Mouse (Mus musculus): Measurements from ENCODE around the gene Ccdc169. TPM values are rescaled to one million over a fixed set of nuclear protein-coding genes. Genes with fewer than 3 reads are reported as not detected.

Gene Ccdc169
- polyA plus RNA-seq, 1 experiment from 2014 or later = 0.05 TPM

DNA sequence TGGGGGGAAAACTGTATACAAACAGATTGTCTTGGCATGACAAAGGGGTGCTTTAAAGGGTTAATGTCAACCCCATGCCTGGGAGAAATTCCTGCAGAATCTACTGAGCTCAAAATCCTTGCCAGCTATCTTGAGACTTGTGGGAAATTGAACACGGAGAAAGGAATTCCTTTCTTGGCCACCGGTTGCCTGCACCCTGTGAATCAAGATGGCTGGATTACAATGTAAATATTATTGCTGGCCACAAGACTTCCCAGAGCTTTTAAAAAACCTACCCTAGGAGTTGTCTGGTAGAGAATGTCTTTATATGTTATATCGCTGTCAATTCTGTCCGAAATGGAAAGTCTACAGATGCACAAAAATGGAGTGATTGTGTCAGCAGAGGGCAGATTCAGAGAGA, 76.6 kb downstream of the Ccdc169 start:
- Histone ChIP-seq H3K4me3 (replicated peaks) (no peak overlapping the region), H3K27me3 (replicated peaks) (no peaks in the 10 kb centered on the region), H3K27ac (no peak overlapping the region), H3K36me3 (no peaks in the 10 kb centered on the region), H3K4me1 (replicated peaks) (no peaks in the 10 kb centered on the region), H3K9me3 (no peaks in the 10 kb centered on the region), H3K9ac (no peak overlapping the region), H3K4me2 (replicated peaks) (no peak overlapping the region)
- 48% methylated on average over 4 of the region's 4 CpGs for WGBS
- no peak for ATAC-seq

DNA sequence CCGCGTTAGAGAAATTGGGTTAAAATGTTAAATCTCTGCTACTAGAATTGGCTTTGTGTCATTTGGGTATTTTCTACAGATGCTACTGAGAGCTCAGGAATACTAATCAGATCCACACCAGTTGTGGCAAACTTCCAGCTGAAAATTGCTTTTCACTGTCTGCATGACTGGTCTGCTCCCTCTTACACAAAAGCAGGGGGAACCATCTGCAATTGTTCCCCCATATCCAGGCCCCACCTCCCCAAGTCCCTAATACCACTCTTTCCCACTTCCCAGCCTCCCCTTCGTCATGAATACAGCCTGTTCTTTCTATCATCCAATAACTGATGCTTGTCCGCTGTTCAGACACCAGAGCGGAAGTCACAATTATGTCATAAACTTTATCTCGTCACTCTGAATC, 77.3 kb downstream of the Ccdc169 start:
- ATAC-seq = no peak
- Histone ChIP-seq H3K27me3 (replicated peaks) (no peaks in the 10 kb centered on the region), H3K4me2 (replicated peaks) (no peak overlapping the region), H3K9me3 (no peaks in the 10 kb centered on the region), H3K9ac (no peak overlapping the region), H3K4me1 (replicated peaks) (no peaks in the 10 kb centered on the region), H3K27ac (no peak overlapping the region), H3K36me3 (no peaks in the 10 kb centered on the region), H3K4me3 (replicated peaks) (no peak overlapping the region)
- 64% methylated on average over 6 of the region's 6 CpGs for WGBS

DNA sequence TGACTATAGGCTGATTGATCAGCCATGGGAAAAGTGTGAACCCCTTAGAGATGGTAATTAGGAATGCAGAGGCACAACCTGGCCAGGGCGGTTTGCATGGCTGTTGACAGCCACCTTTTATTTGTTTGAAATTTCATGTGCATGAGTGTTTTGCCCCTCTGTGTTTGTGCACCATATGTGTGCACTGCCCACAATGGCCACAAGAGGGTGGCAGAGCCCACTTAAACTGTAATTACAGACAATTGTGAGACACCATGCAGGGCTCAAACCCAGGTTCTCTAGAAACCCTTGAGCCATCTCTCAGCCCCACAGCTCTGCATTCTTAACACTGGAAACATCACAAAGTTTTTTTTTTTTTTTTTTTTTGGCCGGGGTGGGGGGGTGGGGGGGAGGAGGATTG, 85.4 kb downstream of the Ccdc169 start:
- WGBS = 87% methylated on average over 2 of the region's 2 CpGs
- Histone ChIP-seq H3K27me3 (replicated peaks) (no peaks in the 10 kb centered on the region), H3K4me1 (replicated peaks) (no peaks in the 10 kb centered on the region; the same call in 1 of the 2 replicates), H3K9me3 (no peaks in the 10 kb centered on the region), H3K4me3 (replicated peaks) (no peak overlapping the region), H3K36me3 (no peaks in the 10 kb centered on the region), H3K27ac (no peak overlapping the region), H3K4me2 (replicated peaks) (no peak overlapping the region), H3K9ac (no peak overlapping the region)
- no peak for ATAC-seq

Other genes with a start within 250 kb of the Ccdc169 start
- 0.20 and 0.24 TPM in 2 replicates for gene Sertm1, start 221.5 kb upstream of the Ccdc169 start, polyA plus RNA-seq (2015; fragmentation: Nextera tagmentation; extraction: Ambion mirVana)
- 1.3 and 1.6 TPM in 2 replicates for gene Ccna1, start 81.8 kb upstream of the Ccdc169 start, polyA plus RNA-seq (2015; fragmentation: Nextera tagmentation; extraction: Ambion mirVana)
- gene Spg20, start 25.2 kb upstream of the Ccdc169 start, polyA plus RNA-seq (2015; fragmentation: Nextera tagmentation; extraction: Ambion mirVana) = 32.8 and 37.4 TPM in 2 replicates
- gene Sohlh2, start 44.7 kb downstream of the Ccdc169 start, polyA plus RNA-seq (2015; fragmentation: Nextera tagmentation; extraction: Ambion mirVana) = 0.06 TPM in 1 of 2 replicates, not detected in the other
- gene Dclk1, start 105.0 kb downstream of the Ccdc169 start, polyA plus RNA-seq (2015; fragmentation: Nextera tagmentation; extraction: Ambion mirVana) = 12.3 and 15.3 TPM in 2 replicates